Mouse (Mus musculus) megakaryocyte, embryonic 14.5 days (primary cell): Measurements from ENCODE around the gene Ppp2r3a.

ENCODE experiments used
- FLI1 ChIP-seq: IDR thresholded peaks from 2 replicates; pipeline ENCODE4 v1.6.1; 2012; ENCODE audit warnings: low read length, inconsistent platforms, mixed read lengths
- GATA1 ChIP-seq: IDR thresholded peaks from 3 replicates; pipeline ENCODE4 v1.6.1; 2012; ENCODE audit warnings: mixed read lengths, low read length, inconsistent platforms, borderline replicate concordance

- TF ChIP-seq GATA1 (no peak), FLI1 (no peak)
These were observed 190.6 kb downstream of the Ppp2r3a start for GRCm38 (mm10) chr9:101061035-101061434.
